Mouse (Mus musculus): ENCODE measurements around the gene Zbtb3.

Gene Zbtb3

DNA sequence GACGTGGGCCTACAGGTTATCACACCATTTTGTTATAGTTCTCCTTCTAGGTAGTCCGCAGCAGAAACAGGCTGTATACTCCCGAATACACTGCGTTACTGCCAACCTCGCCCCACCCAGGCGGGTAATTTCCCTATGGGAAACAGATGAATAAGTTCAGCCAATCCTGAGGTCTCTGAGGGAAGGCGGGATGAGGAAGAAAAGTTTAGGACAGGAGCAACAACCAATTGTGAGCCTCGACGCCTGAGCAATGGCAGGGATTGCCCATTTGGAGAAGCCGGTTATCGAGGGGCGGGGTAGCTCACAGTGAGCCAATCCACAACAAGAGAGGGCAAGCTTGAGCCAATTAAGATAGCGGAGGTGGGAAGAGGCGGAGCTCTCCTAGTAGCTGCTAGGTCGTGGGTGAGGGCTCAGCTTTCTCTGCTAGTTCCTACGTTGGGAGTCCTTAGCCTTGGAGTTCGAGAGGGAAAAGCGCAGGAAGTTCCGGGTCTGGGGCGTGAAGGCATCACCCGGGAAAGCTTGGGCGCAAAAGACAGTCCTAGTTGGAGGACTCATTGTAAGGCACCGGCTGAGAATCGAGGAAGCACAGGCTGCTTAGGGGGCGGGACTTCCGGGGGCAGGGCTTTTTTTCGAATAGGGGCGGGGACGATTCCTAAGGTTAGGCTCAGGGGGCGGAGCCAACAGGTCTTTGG is at the start of gene Zbtb3:
Gene Zbtb3 (plus strand): TSS at position 426 of the 692 bp plus-strand sequence.
- peak; percentile 96 to 98 for DNase-seq (ENCODE audit: low spot score in 2 of 2)

DNA sequence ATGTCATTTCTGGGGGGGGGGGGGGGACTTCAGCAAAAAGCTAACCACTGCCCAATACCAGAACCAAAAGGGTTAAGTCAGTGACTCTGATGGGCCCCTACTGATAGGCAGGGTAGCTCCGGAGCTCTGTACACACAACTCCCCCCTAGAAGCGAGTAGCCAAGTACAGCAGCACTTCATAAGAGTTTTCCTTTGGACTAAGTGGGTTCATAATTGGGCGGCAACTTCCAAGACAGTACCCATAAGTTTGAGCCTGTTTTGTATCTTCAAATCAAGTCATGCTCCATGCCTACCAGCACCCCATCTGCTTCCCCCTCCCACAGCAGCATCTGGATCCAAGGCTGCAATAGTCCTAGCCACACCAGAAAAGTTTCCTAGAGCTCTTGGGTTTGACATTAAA is 46.7 kb upstream of the Zbtb3 start:
- DNase-seq (ENCODE audit: low spot score in 2 of 2), result no peak

DNA sequence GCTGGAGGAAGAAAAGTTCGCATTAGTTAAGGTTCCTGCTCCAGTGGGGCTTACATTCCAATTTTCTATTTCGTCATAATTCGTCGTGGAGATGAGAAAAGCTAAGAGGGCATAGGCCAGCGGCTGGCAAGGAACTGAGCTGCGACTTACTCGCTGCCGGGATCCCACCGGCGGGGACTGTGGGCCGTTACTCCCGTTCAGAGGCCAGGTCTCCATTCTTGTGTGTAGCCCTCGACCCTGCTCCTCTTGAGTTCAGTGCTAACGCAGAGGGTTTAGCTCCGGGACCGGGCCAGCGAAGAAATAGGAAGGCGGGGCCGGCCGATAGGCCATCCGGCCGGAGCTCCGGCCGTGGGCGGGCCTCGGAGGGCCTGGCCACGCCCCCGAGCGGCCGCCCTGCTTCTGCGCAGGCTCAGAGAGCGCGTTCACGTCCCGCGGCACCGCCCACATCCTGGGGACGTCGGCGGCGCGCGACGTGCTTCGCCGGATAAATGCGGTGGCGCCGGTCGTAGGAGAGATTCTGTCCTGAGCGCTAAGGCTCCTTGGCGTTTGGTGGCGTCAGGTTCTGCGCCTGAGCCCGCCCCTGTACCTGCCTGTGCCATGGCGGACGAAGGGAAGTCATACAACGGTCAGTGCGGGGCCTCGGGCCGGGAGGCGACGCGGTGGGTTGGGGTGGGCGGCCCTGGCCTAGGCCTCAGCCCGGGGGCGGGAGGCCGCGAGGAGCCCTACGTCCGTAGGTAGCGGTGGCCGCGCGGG is 45.5 kb upstream of the Zbtb3 start, which contains the start of gene Nxf1:
Gene Nxf1 (plus strand): TSS at position 439 of the 753 bp plus-strand sequence.
- peak; percentile 91 to 92 for DNase-seq (ENCODE audit: low spot score in 2 of 2)

DNA sequence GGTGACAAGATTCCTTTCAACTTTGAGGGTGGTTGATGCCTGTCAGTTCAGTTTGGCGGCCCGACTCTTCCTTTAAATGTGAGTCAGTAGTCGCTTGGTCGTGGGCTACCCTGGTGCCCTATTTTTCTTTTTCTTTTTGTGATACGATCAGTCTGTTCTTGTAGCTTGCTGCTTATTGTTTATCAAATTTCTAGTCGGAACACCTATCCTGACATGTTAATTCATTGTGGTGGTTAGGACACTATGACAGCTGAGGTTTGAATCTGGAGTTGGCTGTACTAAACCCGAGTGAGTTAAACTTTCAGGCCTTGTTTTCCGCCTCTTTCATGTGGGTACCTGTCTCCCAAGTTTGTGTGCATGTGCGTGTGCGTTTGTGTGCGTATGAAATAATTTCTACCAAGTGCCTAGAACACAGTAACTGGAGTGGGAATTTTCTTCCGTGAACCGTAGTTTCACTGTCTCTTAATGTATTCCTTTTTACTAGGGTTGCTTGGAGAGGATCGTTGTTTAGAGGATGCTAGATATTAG is 44.8 kb upstream of the Zbtb3 start:
- DNase-seq (ENCODE audit: low spot score in 2 of 2), result no peak

DNA sequence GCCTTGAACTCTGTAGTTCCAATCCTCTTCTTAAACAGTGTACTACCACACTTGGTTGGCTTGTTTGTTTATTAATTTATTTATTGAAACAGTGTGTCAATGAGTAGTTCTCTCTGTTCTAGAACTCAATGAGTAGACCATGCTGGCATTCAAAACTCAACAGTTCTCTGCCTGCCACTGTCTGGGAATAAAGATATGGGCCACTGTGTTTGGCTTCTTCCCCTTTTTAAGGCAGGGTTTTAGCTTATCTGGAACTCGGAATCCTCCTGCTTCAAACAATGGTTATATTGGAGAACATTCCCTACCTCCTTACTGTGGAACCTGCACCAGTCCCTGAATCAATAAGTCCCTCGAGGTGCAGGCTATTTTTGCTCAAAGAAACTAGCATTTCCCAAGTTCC is 43.5 kb upstream of the Zbtb3 start:
- no peak for DNase-seq (ENCODE audit: low spot score in 2 of 2)

DNA sequence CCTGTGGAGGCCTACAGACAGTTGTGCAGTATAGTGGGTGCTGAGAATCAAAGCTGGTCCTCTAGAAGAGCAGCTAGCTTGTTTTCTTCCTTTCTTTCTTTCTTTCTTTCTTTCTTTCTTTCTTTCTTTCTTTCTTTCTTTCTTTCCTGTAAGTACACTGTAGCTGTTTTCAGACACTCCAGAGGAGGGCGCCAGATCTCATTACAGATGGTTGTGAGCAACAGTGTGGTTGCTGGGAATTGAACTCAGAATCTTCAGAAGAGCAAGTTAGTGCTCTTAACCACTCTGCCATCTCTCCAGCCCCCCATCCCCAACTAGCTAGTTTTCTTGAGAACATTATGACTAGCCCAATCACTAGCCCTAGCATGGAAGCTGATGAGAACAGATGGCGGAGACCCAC is 41.6 kb upstream of the Zbtb3 start:
- DNase-seq (ENCODE audit: low spot score in 2 of 2), result no peak

DNA sequence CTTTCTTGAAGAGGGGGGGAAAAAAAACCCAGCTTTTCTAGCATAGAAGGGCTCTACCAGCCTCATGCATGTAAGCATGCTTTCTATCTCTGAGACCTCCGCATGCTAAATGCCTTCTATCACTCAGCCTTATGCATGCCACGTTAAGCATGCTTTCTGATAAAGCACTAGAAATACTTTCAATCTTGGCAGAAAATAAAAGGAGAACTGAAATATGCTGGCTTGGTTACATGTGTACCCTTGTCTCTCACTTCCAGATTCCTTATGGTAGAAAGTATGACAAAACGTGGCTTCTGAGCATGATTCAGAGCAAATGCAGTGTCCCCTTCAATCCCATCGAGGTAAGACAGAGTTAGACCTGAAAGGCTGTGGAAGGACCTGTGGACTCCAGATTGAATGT is 39.1 kb upstream of the Zbtb3 start:
- no peak for DNase-seq (ENCODE audit: low spot score in 2 of 2)

DNA sequence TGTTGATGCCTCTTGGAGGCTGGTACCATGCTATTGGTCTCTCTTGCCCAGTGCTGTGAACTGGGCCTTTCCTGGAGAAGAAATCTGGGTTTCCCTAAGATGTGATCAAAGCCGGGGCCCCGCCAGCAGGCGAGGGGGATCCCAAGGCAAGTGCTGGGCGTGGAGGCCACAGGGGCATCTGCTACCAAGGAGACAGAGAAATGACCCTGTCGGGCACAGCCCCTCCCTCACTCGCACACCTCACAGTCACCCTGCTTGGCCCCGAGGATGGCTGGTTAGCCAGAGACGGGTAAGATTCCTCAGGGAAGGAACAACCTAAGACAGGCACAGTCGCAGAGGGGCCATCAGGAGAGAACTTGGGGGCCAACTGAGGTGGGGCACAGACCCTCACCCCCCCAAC is 36.8 kb upstream of the Zbtb3 start:
- no peak for DNase-seq (ENCODE audit: low spot score in 2 of 2)

DNA sequence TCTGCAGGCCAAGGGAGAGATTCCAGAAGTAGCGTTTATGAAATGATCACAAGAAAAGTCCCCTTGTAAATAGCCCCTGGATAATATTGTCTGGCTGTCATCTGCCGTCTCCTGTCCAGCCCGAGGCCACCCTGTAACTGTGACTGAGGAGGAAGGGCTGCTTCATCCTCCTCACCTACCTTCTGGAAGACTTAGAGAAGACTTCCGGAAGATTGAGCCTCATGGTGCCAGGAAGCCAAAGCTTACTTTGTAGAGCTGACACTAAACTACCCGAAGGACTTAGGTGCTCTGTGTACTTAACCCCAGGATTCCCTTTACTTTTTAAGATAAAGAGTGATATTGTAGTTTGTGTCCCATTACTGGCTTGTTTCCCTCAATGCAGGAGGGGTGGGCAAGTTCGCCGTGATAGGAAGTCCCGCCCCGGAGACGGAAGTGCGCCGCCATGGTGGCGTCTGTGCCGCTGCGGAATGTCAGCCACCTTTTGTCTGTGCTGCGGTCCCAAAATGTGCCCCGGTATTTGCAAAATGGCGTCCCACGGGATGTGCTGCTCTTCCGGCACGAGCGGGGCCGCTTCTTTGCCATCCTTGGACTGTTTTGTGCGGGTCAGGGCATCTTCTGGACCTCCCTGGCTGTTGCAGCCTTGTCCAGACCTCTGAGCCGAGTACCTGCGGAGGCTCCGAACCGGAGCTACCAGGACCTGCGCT is 31.6 kb upstream of the Zbtb3 start, which contains the start of gene Tmem223:
Gene Tmem223 (plus strand): TSS at position 430 of the 704 bp plus-strand sequence.
- DNase-seq (ENCODE audit: low spot score in 2 of 2), result peak; percentile 79 to 84

DNA sequence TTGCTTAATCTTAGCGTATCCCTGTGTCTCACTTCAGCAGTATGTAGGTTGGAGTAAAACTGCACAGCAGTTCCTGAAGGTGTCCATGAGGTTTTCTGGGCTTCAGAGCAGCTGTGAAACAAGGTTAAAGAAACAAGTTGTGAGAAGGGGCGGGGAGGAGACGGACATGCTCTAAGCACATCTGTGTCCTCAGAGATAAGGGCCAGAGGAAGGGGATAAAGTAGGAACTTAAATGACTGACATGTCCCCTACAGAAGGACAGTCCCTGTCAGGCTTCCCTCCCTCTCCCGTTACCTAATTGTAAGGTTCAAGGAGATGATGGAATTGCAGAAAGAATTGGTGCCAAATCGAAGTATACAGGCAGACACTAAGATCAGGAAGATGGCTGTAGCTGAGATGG is 29.4 kb upstream of the Zbtb3 start:
- DNase-seq (ENCODE audit: low spot score in 2 of 2), result peak in 1 of 2 experiments; percentile 41

DNA sequence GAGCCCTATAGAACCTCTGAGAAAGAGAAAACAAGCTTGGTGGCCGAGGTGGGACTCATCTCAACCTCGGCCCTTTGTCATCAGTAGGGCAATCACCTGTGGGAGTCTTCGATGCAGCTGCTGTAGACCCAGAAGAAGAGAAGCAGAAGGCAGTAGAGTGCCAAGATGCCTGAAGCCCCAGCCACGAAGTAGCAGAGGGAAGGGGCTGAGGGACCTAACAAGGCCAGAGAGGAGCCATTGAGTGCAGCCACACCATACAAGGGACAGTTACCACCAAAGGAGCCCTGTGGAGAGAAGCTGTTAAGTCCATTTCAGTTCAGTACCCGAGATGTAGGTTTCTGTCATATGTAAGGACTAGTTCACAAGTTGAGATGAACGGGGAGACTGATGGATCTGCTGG is 28.9 kb upstream of the Zbtb3 start:
- DNase-seq (ENCODE audit: low spot score in 2 of 2), result no peak

DNA sequence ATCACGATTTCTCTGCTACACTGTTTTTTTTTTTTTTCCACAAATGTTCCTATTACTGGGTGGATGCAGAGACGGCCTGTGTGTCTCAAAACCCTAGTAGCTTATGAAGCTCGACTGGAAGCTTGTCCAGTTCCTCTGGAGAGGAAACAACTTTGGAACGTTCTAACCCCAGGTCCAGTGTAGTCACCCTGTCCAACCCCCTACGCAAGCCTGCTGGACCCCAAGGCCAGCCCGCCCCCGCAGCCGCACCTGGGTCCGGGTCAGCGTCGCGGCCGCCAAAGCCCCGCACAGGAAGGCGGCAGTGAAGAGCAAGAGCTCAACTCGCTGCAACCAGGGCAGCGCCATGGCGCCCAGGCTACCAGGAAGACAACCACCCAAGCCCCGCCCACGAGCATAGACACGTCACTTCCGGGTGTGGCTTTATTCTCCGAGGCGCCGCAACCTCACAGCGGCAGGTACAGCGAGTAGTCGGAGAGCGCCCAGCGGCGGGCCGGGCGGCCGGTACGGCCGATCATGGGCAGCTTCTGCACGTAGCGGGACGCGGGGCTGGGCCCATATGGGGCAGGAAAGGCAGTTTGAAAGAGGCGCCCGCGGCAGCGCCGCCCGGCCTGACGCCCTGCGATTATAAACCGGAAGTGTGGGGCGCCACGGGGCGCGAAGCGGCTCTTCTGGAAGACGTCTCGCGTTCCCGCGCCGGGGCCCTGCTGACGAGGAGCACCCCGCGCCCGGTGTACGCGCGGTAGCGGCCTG is 28.1 kb upstream of the Zbtb3 start, which contains the start of gene Tmem179b:
Gene Tmem179b (minus strand): TSS at position 382 of the 750 bp plus-strand sequence.
- DNase-seq (ENCODE audit: low spot score in 2 of 2), result peak; percentile 95 to 96

DNA sequence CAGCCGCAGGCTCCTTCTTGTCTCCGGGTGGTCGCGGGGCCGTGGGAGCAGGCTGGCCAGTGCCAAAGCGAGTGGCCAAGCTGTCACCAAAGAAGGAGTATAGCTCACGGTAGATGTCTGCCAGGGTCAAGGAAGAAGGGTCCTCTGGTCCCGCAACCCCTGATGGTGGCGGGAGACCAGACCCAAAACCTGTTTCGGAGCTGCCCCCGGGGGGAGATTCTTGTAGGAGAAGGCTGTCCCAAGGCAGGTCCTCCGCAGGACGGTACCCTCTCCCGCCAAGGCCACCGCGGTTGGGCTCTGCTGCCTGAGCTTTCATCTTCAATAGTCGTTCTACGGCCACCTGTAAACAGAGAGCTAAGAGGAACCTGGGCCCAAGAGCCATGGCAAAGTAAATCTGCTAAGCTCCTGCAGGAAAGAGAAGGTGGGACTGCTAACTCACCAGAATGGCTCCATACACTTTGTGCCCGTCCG is 27.4 kb upstream of the Zbtb3 start:
- DNase-seq (ENCODE audit: low spot score in 2 of 2), result peak; percentile 22 to 37

DNA sequence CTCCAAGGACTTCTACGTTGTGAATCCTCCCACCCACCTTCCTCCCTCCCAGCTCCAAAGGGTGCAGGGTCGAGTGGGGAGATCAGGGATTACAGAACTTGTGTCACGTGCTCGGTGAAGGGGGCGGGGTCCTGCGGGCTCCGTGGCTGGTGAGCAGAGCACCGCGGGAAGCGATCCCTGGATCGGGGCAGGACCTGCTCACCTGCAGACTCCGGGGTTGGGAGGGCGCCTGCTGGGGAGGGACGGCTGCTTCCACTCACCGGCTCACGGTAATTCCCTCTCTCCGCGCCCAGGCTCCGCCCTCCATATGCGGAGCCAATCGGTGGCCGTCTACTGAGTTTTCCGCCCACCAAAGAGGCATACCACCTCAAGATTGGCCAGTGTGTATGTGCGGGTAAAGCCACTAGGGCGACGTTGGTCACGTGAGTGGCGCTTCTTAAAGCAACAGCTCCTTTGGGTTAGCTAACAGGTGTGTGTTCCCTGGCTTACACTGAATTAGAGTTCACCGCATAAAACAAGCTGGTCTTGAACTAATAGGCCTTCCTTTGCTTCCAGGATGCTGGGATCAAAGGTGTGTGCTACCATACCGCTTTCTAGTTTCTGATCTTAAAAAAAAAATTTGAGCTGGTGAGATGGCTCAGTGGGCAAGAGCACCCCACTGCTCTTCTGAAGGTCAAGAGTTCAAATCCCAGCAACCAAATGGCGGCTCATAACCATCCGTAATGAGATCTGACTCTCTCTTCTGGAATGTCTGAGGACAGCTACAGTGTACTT is 16.2 kb upstream of the Zbtb3 start, which contains the start of gene Taf6l:
Gene Taf6l (minus strand): TSS at position 410 of the 774 bp plus-strand sequence.
- DNase-seq (ENCODE audit: low spot score in 2 of 2), result peak; percentile 92 to 96

DNA sequence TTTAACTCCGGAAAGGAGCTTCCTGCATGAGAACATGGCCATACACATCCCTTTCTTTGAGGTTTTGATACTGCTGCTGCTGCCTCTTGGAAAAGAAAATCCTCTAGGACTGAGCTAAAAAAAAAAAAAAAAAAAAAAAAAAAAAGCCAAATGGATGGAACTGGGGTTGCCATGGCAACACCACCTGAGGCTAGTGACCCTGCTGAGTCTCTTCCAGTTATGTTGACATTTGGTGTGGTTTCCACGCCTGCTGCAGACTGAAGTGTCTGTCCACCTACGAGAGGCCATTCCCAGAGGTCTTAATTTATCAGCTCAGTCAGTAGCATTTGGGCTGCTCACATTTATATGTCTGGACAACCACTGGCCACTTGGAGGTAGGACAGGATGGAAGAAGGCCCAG is 13.8 kb upstream of the Zbtb3 start:
- DNase-seq (ENCODE audit: low spot score in 2 of 2), result no peak

DNA sequence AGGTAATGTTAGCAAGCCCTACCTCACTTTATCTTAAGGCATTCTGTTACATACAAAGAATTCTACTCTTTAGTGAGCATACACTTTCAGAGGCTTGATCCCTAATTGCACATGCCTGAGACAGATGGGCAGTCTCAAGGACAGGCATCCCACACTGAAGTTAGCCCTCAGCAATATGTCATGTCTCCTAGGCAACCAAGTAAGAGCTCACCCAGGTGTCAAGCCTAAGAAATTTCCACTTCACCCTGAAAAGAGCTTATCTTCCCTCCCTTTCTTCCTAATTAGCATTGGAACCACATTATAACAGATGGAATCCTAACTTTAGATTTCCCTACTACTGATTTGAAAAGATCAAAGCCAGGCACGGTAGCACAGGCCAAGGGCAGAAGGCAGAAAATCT is 13.2 kb upstream of the Zbtb3 start:
- DNase-seq (ENCODE audit: low spot score in 2 of 2), result no peak

DNA sequence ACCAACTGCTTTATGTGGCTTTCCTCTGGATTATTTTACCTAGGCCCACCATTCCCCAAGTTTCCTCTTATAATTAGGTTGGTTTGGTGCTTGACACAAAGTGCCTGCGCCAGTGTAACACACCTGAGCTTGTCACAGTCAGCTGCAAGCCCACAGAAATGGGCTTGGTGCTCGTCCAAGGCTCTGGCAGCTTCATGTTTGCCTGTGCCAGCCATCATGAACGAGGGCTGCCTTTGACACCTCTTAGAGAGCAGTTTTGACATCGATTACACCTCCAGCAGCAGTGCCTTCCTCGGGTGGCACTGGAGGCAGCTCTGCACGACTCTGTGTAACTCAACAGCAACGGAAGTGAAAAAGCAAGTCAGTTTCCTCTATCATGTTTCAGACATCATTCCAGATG is 12.2 kb upstream of the Zbtb3 start:
- DNase-seq (ENCODE audit: low spot score in 2 of 2), result no peak

DNA sequence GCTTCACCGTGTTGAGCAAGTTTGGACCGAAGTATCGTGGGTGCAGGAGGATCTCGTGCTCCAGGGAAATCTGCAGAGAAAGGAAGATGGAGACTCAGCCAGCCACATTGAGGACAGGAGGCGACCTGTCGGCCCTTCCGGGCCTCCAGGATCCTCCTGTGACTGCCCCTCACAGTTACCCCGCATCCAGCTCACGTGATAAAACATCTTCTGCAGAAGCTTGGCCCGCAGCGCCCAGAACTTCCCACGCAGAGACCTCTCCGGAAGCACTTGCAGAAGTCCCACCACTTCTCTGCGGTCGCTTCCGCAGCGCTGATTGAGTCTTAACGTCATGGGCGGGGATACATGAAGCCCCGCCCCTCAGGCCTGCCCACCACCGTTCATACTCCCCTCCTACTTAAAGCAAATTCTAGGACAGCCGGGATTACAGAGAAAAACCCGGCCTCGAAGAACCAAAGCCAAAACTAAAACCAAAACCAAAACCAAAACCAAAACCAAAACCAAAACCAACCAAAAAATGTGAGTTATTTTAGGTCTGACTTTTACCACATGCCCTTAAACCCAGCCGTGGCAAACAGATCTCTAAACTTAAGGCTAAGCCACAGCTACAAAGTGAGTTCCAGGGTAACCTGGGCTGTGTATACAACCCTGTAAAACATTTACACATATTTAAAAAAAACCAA is 4.0 kb upstream of the Zbtb3 start, which contains the start of gene Polr2g:
Gene Polr2g (minus strand): TSS at position 314 of the 683 bp plus-strand sequence.
- peak; percentile 88 to 91 for DNase-seq (ENCODE audit: low spot score in 2 of 2)

DNA sequence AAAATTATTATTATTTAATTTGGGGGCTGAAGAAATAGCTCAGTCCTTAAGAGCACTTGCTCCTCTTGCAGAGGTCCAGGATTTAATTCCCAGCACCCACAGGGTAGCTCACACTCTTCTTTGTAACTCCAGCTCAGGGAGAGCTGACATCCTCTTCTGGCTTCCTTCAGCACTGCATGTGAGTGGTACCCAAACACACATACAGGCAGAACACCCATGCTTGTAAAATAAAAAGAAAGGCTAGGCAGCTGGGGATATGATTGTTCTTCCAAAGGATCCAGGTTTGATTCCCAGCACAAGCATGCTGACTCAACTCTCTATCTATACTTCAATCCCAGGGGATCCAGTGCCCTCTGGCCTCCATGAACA is 3.4 kb upstream of the Zbtb3 start:
- DNase-seq (ENCODE audit: low spot score in 2 of 2), result no peak
